Mouse (Mus musculus) kidney, adult 2 months (tissue): ENCODE measurements at regions not wholly inside any gene's neighbourhood (a gene's known extent, or its start where the extent isn't known, plus 50 kb on each side); places are given as distances from the start of the nearest gene placed in this dataset.

Source experiments
- DNase-seq: peaks from one replicate; pipeline ENCODE4 v3.0.0; 2021
- H3K27ac ChIP-seq: fragments of 200-500 bp; 2 replicates; pipeline ENCODE4 v1.5.1; 2012; ENCODE audit warnings: low read depth, low read length, control low read depth, inconsistent platforms; ENCODE audit not compliant: insufficient read depth
- H3K27me3 ChIP-seq: fragments of 200-500 bp; replicated peaks from 2 replicates; pipeline ENCODE4 v1.6.1; 2012; ENCODE audit warnings: mild to moderate bottlenecking, moderate library complexity, low read length, inconsistent platforms; ENCODE audit not compliant: control insufficient read depth, insufficient read depth
- H3K36me3 ChIP-seq: fragments of 200-500 bp; 2 replicates; pipeline ENCODE4 v1.6.1; 2012; ENCODE audit warnings: mild to moderate bottlenecking, moderate library complexity, low read length, inconsistent platforms; ENCODE audit not compliant: control insufficient read depth, insufficient read depth
- H3K4me1 ChIP-seq: fragments of 200-500 bp; 2 replicates; pipeline ENCODE4 v1.6.1; 2011; ENCODE audit warnings: low read length; ENCODE audit not compliant: control insufficient read depth, insufficient read depth
- H3K4me3 ChIP-seq: fragments of 200-500 bp; 2 replicates; pipeline ENCODE4 v1.5.1; 2011; ENCODE audit warnings: mild to moderate bottlenecking, low read depth, low read length, control low read depth; ENCODE audit not compliant: insufficient read depth
- CTCF ChIP-seq: fragments of 200-500 bp; conservative IDR thresholded peaks from 2 replicates; pipeline ENCODE4 v1.5.1; 2011; ENCODE audit warnings: low read depth, mild to moderate bottlenecking, control low read depth, low read length, moderate library complexity, mixed read lengths; ENCODE audit not compliant: insufficient read depth, insufficient read length
- POLR2A ChIP-seq: fragments of 200-500 bp; IDR thresholded peaks from one replicate; pipeline ENCODE4 v1.6.1; 2011; ENCODE audit warnings: low read depth, low read length, control low read depth
- WGBS: fragments of 180-500 bp; shearing (Covaris S2); methylation state at CpG from one replicate; pipeline ENCODE4 v1.1.7; 2018; 5-methylcytosine and 5-hydroxymethylcytosine counted together

GRCm38 (mm10) chr12:118637214-118637613 lies 208.9 kb upstream of the Sp8 start:
- WGBS = 46% methylated on average over 4 of the region's 4 CpGs
- TF ChIP-seq CTCF (no peak), POLR2A (no peak)
- H3K27me3 ChIP-seq = no peaks in the 10 kb centered on the region
- H3K27ac ChIP-seq = no peak overlapping the region
- no peaks in the 10 kb centered on the region for H3K4me1 ChIP-seq
- no peaks in the 10 kb centered on the region for H3K36me3 ChIP-seq
- H3K4me3 ChIP-seq = no peak overlapping the region
- no peak for DNase-seq

- H3K4me1 ChIP-seq = no peaks in the 10 kb centered on the region
- TF ChIP-seq CTCF (no peak), POLR2A (no peak)
- H3K27me3 ChIP-seq = no peaks in the 10 kb centered on the region
- H3K4me3 ChIP-seq = no peak overlapping the region
- 57% methylated on average over 1 of the region's 1 CpGs for WGBS
- no peak for DNase-seq
- H3K36me3 ChIP-seq = no peaks in the 10 kb centered on the region
- no peak overlapping the region for H3K27ac ChIP-seq
Observed at GRCm38 (mm10) chr12:118635456-118635855, 210.7 kb upstream of the Sp8 start.

- TF ChIP-seq POLR2A (no peak), CTCF (no peak)
Observed at GRCm38 (mm10) chr12:118630373-118630772, 215.8 kb upstream of the Sp8 start.

GRCm38 (mm10) chr12:118621697-118622485 lies 224.2 kb upstream of the Sp8 start:
- WGBS = 52% methylated on average over 1 of the region's 1 CpGs
- no peak for TF ChIP-seq POLR2A
- TF ChIP-seq CTCF = no peak
- DNase-seq = peak; percentile 1
- Histone ChIP-seq H3K27me3 (no peaks in the 10 kb centered on the region), H3K4me3 (no peak overlapping the region), H3K36me3 (no peaks in the 10 kb centered on the region), H3K27ac (no peak overlapping the region), H3K4me1 (no peaks in the 10 kb centered on the region)

More at GRCm38 (mm10) chr12:118630373-118630772, 215.8 kb upstream of the Sp8 start:
- no peak overlapping the region for H3K27ac ChIP-seq
- H3K27me3 ChIP-seq = no peaks in the 10 kb centered on the region
- DNase-seq = no peak
- H3K4me1 ChIP-seq = no peaks in the 10 kb centered on the region
- H3K4me3 ChIP-seq = no peak overlapping the region
- H3K36me3 ChIP-seq = no peaks in the 10 kb centered on the region
- WGBS = 45% methylated on average over 1 of the region's 1 CpGs

- peak; percentile 72 for DNase-seq
- WGBS = 20% methylated on average over 5 of the region's 5 CpGs
- no peak overlapping the region for H3K4me3 ChIP-seq
- no peaks in the 10 kb centered on the region for H3K4me1 ChIP-seq
- H3K27ac ChIP-seq = no peak overlapping the region
- no peaks in the 10 kb centered on the region for H3K36me3 ChIP-seq
- no peaks in the 10 kb centered on the region for H3K27me3 ChIP-seq
- no peak for TF ChIP-seq CTCF
Observed at GRCm38 (mm10) chr12:118620847-118621636, 225.1 kb upstream of the Sp8 start.

GRCm38 (mm10) chr12:118597015-118597414 lies 249.1 kb upstream of the Sp8 start:
- Histone ChIP-seq H3K4me1 (no peaks in the 10 kb centered on the region), H3K27me3 (no peaks in the 10 kb centered on the region), H3K36me3 (no peaks in the 10 kb centered on the region), H3K27ac (no peak overlapping the region), H3K4me3 (no peak overlapping the region)
- no peak for DNase-seq
- no peak for TF ChIP-seq CTCF
- TF ChIP-seq POLR2A = no peak
- whole genome bisulfite sequencing = 89% methylated on average over 4 of the region's 4 CpGs

GRCm38 (mm10) chr12:118594781-118595574 lies 251.2 kb upstream of the Sp8 start:
- TF ChIP-seq POLR2A (no peak), CTCF (no peak)
- 59% methylated on average over 18 of the region's 18 CpGs for WGBS
- DNase-seq = no peak

More at GRCm38 (mm10) chr12:118594781-118595574, 251.2 kb upstream of the Sp8 start:
- no peak overlapping the region for H3K27ac ChIP-seq
- H3K27me3 ChIP-seq = no peaks in the 10 kb centered on the region
- no peaks in the 10 kb centered on the region for H3K36me3 ChIP-seq
- H3K4me3 ChIP-seq = no peak overlapping the region
- H3K4me1 ChIP-seq = no peaks in the 10 kb centered on the region
